Mouse (Mus musculus) ES-E14 (cell line): ENCODE data around the gene Cgnl1.

Experiments
- CHD2 ChIP-seq: IDR thresholded peaks from 2 replicates; pipeline ENCODE4 v1.6.1; 2014; ENCODE audit warnings: mild to moderate bottlenecking, low read depth, low read length, inconsistent platforms
- ZC3H11A ChIP-seq: IDR thresholded peaks from 2 replicates; pipeline ENCODE4 v1.6.1; 2012; ENCODE audit warnings: low read depth, mild to moderate bottlenecking, inconsistent platforms, low read length, borderline replicate concordance
- ZNF384 ChIP-seq: IDR thresholded peaks from 2 replicates; pipeline ENCODE4 v1.6.1; 2012; ENCODE audit warnings: low read depth, low read length, inconsistent platforms

GRCm38 (mm10) chr9:71640361-71640927 is 131.0 kb downstream of the Cgnl1 start:
- TF ChIP-seq ZNF384 = no peak
- no peak for TF ChIP-seq ZC3H11A
- TF ChIP-seq CHD2 = no peak
